10 mouse cellular contexts compared by ENCODE assay signal in the genomic region with DNA sequence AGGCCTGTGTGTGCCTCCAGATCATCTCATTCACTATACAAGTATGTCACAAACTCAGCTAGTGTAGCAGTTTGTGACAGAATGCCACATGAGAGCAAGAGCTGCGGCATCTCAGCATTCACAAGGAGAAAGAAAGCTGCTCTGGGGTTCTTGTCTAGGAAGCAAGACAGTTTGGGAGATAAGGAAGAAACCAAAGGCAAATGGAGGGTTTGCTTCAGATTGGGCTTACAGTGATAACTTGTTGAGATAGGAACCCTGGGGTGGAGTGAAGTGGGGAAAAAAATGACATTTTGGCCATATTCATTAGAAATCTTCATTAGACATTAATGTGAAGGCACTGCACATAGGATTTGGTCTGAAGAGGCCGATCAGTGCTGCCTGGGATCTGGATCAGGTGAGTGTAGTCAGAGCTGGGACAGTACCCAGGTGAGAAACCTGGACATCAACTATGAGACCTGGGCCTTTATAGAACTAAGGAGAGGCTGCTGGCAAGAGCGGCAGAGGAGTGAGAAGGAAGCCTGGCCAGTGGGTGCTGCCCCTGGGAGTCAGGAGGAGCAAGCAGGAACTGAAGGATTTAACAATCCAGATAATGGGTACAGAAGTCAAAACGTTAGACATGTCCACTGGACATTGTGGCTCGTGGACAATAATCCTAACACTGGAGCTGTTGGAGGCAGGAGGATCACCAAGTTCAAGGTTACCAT. TPM values are rescaled to one million over a fixed set of nuclear protein-coding genes. Genes with fewer than 3 reads are reported as not detected.
A peak's percentile ranks its signal among the peaks of the same experiment; 100 is the strongest.
DNase-seq lines count a peak whose midpoint lies in the region; ATAC-seq lines count a peak whose summit lies in the region.
"Had no signal": no experiment of that assay in that cellular context is flagged by ENCODE, and none has a peak within 500 bp of the region (broad histone marks: within the 10 kb centered on the region; RNA-seq: fewer than 3 reads in every experiment).

No protein-coding gene starts in this region.

- peak overlapping the region; percentile 84; the same call in 1 of the 2 replicates for H3K4me3 ChIP-seq in heart, embryonic 11.5 days (ENCODE audit: low read depth, low read length)
- H3K4me3 ChIP-seq in midbrain, embryonic 12.5 days, result no peak overlapping the region
- no peak overlapping the region for H3K4me3 ChIP-seq in midbrain, embryonic 11.5 days (ENCODE audit: low read depth, low read length)
- H3K4me3 ChIP-seq in limb, embryonic 10.5 days, result peak overlapping the region; percentile 83
- peak overlapping the region; percentile 73; the same call in 1 of the 2 replicates for H3K4me3 ChIP-seq in stomach, embryonic 16.5 days (replicated peaks; ENCODE audit: low read length)

- H3K27ac ChIP-seq in heart, embryonic 11.5 days (ENCODE audit: low read depth, low read length), result no peak overlapping the region
- no peak overlapping the region for H3K27ac ChIP-seq in midbrain, embryonic 12.5 days (replicated peaks)
- no peak overlapping the region for H3K27ac ChIP-seq in midbrain, embryonic 11.5 days (ENCODE audit: low read depth, low read length)
- peak overlapping the region; percentile 93 for H3K27ac ChIP-seq in limb, embryonic 10.5 days
- no peak overlapping the region for H3K27ac ChIP-seq in stomach, embryonic 16.5 days (ENCODE audit: low read length)

- no peak overlapping the region; the same call in 1 of the 2 replicates for H3K9ac ChIP-seq in heart, embryonic 11.5 days (ENCODE audit: low read depth, low read length)
- no peak overlapping the region for H3K9ac ChIP-seq in midbrain, embryonic 12.5 days (replicated peaks)
- no peak overlapping the region for H3K9ac ChIP-seq in midbrain, embryonic 11.5 days (ENCODE audit: low read length)
- no peak overlapping the region for H3K9ac ChIP-seq in stomach, embryonic 16.5 days (ENCODE audit: low read length)

- peaks cover 27% of the 10 kb centered on the region for H3K27me3 ChIP-seq in heart, embryonic 11.5 days (ENCODE audit: control insufficient read depth, insufficient read depth, low read length)
- H3K27me3 ChIP-seq in midbrain, embryonic 12.5 days, result peaks cover 58% of the 10 kb centered on the region
- peaks cover 28% of the 10 kb centered on the region for H3K27me3 ChIP-seq in midbrain, embryonic 11.5 days (ENCODE audit: control insufficient read depth, insufficient read depth, low read length)
- peaks cover 29% of the 10 kb centered on the region for H3K27me3 ChIP-seq in limb, embryonic 10.5 days (ENCODE audit: low read depth, poor library complexity, severe bottlenecking)
- no peaks in the 10 kb centered on the region for H3K27me3 ChIP-seq in stomach, embryonic 16.5 days (ENCODE audit: control insufficient read depth, insufficient read depth, low read length)

- H3K36me3 ChIP-seq in heart, embryonic 11.5 days (ENCODE audit: control insufficient read depth, insufficient read depth, low read length), result peaks cover 8% of the 10 kb centered on the region
- peaks cover 12% of the 10 kb centered on the region for H3K36me3 ChIP-seq in midbrain, embryonic 12.5 days
- no peaks in the 10 kb centered on the region for H3K36me3 ChIP-seq in midbrain, embryonic 11.5 days (ENCODE audit: control insufficient read depth, insufficient read depth, low read length)
- H3K36me3 ChIP-seq in limb, embryonic 10.5 days, result peaks cover 15% of the 10 kb centered on the region
- H3K36me3 ChIP-seq in stomach, embryonic 16.5 days (ENCODE audit: control insufficient read depth, insufficient read depth, low read length), result 0 out of 2 replicates have a peak, but pooled peaks cover 4% of the 10 kb centered on the region

- no peaks in the 10 kb centered on the region for H3K9me3 ChIP-seq in heart, embryonic 11.5 days (replicated peaks; ENCODE audit: control insufficient read depth, low read length)
- no peaks in the 10 kb centered on the region for H3K9me3 ChIP-seq in midbrain, embryonic 12.5 days
- no peaks in the 10 kb centered on the region for H3K9me3 ChIP-seq in midbrain, embryonic 11.5 days (ENCODE audit: control insufficient read depth, low read length)
- no peaks in the 10 kb centered on the region for H3K9me3 ChIP-seq in limb, embryonic 10.5 days (replicated peaks)
- no peaks in the 10 kb centered on the region for H3K9me3 ChIP-seq in stomach, embryonic 16.5 days (replicated peaks; ENCODE audit: control insufficient read depth, low read length)

- DNase-seq in heart, postnatal 4 days, result no peak
- no peak for DNase-seq in midbrain, embryonic 11.5 days (ENCODE audit: low spot score, missing footprints)
- DNase-seq in limb, embryonic 10.5 days (ENCODE audit: low spot score), result no peak
- no peak for DNase-seq in left cerebral cortex, adult 9 months (ENCODE audit: low spot score in 2 of 2)
- no peak for DNase-seq in thymus, postnatal 25 days
- DNase-seq: cerebellum, postnatal 14 days had no signal

- ATAC-seq in heart, embryonic 11.5 days (replicated peaks; ENCODE audit: insufficient number of reproducible peaks, low FRiP score, low TSS enrichment), result no peak
- ATAC-seq in midbrain, embryonic 12.5 days (ENCODE audit: low FRiP score, low read depth), result no peak
- ATAC-seq in midbrain, embryonic 11.5 days (ENCODE audit: low FRiP score), result no peak
- ATAC-seq in stomach, embryonic 16.5 days (ENCODE audit: insufficient read depth, low FRiP score), result no peak

- peak overlapping the region; percentile 98 for H3K4me2 ChIP-seq in heart, embryonic 11.5 days
- H3K4me2 ChIP-seq in midbrain, embryonic 12.5 days (replicated peaks), result peak overlapping the region; percentile 94; the same call in 1 of the 2 replicates
- H3K4me2 ChIP-seq in midbrain, embryonic 11.5 days, result no peak overlapping the region
- H3K4me2 ChIP-seq in stomach, embryonic 16.5 days (ENCODE audit: low read depth, low read length), result peak overlapping the region; percentile 96

- peaks cover 43% of the 10 kb centered on the region for H3K4me1 ChIP-seq in heart, embryonic 11.5 days (ENCODE audit: control insufficient read depth, insufficient read depth, low read length)
- H3K4me1 ChIP-seq in midbrain, embryonic 12.5 days, result peaks cover 54% of the 10 kb centered on the region
- H3K4me1 ChIP-seq in midbrain, embryonic 11.5 days (ENCODE audit: control insufficient read depth, insufficient read depth, low read length), result peaks cover 27% of the 10 kb centered on the region
- peaks cover 73% of the 10 kb centered on the region for H3K4me1 ChIP-seq in limb, embryonic 10.5 days
- peaks cover 45% of the 10 kb centered on the region for H3K4me1 ChIP-seq in stomach, embryonic 16.5 days (ENCODE audit: control insufficient read depth, insufficient read depth, low read length)

- WGBS in heart, embryonic 11.5 days (ENCODE audit: insufficient replicate concordance), result 76% methylated on average over 5 of the region's 5 CpGs
- 84% methylated on average over 5 of the region's 5 CpGs for WGBS in midbrain, embryonic 12.5 days
- WGBS in midbrain, embryonic 11.5 days, result 81% methylated on average over 5 of the region's 5 CpGs
- 82% methylated on average over 5 of the region's 5 CpGs for WGBS in limb, embryonic 10.5 days
- WGBS in stomach, embryonic 16.5 days, result 77% methylated on average over 5 of the region's 5 CpGs

RNA-seq across cellular contexts. Expression of a gene that starts 1.5 kb away (rescaled TPM):
- 38.9 and 45.7 TPM in 2 replicates for polyA plus RNA-seq in heart, embryonic 11.5 days (2014; fragmentation: Nextera tagmentation; extraction: Ambion mirVana)
- total RNA-seq in heart, postnatal 4 days (2021), result 10 to 100 TPM; 38.8 to 39.4 TPM
- 43.6 and 48.9 TPM in 2 replicates for polyA plus RNA-seq in midbrain, embryonic 12.5 days (2016; fragmentation: Nextera tagmentation; extraction: Ambion mirVana)
- 40.5 and 44.0 TPM in 2 replicates for polyA plus RNA-seq in midbrain, embryonic 11.5 days (2014; fragmentation: Nextera tagmentation; extraction: Ambion mirVana)
- 55.3 and 57.4 TPM in 2 replicates for polyA plus RNA-seq in limb, embryonic 10.5 days (2016; fragmentation: Nextera tagmentation; extraction: Ambion mirVana)
- polyA plus RNA-seq in stomach, embryonic 16.5 days (2015; fragmentation: Nextera tagmentation; extraction: Ambion mirVana), result 63.8 and 72.2 TPM in 2 replicates

RNA-seq across cellular contexts. Expression of a gene that starts 5.7 kb away (rescaled TPM):
- not detected in 2 replicates for polyA plus RNA-seq in heart, embryonic 11.5 days (2014; fragmentation: Nextera tagmentation; extraction: Ambion mirVana)
- under 1 TPM; 0.26 to 0.32 TPM for total RNA-seq in heart, postnatal 4 days (2021)
- 1.1 and 2.6 TPM in 2 replicates for polyA plus RNA-seq in midbrain, embryonic 12.5 days (2016; fragmentation: Nextera tagmentation; extraction: Ambion mirVana)
- polyA plus RNA-seq in midbrain, embryonic 11.5 days (2014; fragmentation: Nextera tagmentation; extraction: Ambion mirVana), result 0.33 and 0.49 TPM in 2 replicates
- 0.25 and 0.33 TPM in 2 replicates for polyA plus RNA-seq in limb, embryonic 10.5 days (2016; fragmentation: Nextera tagmentation; extraction: Ambion mirVana)
- polyA plus RNA-seq in stomach, embryonic 16.5 days (2015; fragmentation: Nextera tagmentation; extraction: Ambion mirVana), result 0.76 and 1.6 TPM in 2 replicates
- total RNA-seq: gastrocnemius, postnatal 4 days had no signal

RNA-seq across cellular contexts. Expression of a gene that starts 10.2 kb away (rescaled TPM):
- polyA plus RNA-seq in heart, embryonic 11.5 days (2014; fragmentation: Nextera tagmentation; extraction: Ambion mirVana), result 60.4 and 63.3 TPM in 2 replicates
- total RNA-seq in heart, postnatal 4 days (2021), result 10 to 100 TPM; 22.3 to 24.0 TPM
- polyA plus RNA-seq in midbrain, embryonic 12.5 days (2016; fragmentation: Nextera tagmentation; extraction: Ambion mirVana), result 90.1 and 95.0 TPM in 2 replicates
- 94.5 and 94.6 TPM in 2 replicates for polyA plus RNA-seq in midbrain, embryonic 11.5 days (2014; fragmentation: Nextera tagmentation; extraction: Ambion mirVana)
- polyA plus RNA-seq in limb, embryonic 10.5 days (2016; fragmentation: Nextera tagmentation; extraction: Ambion mirVana), result 60.4 and 62.5 TPM in 2 replicates
- 35.0 and 38.2 TPM in 2 replicates for polyA plus RNA-seq in stomach, embryonic 16.5 days (2015; fragmentation: Nextera tagmentation; extraction: Ambion mirVana)

RNA-seq across cellular contexts. Expression of a gene that starts 10.8 kb away (rescaled TPM):
- polyA plus RNA-seq in heart, embryonic 11.5 days (2014; fragmentation: Nextera tagmentation; extraction: Ambion mirVana), result 26.8 TPM in 2 replicates
- 10 to 100 TPM; 12.0 TPM for total RNA-seq in heart, postnatal 4 days (2021)
- 48.1 and 48.4 TPM in 2 replicates for polyA plus RNA-seq in midbrain, embryonic 12.5 days (2016; fragmentation: Nextera tagmentation; extraction: Ambion mirVana)
- 39.1 and 43.3 TPM in 2 replicates for polyA plus RNA-seq in midbrain, embryonic 11.5 days (2014; fragmentation: Nextera tagmentation; extraction: Ambion mirVana)
- polyA plus RNA-seq in limb, embryonic 10.5 days (2016; fragmentation: Nextera tagmentation; extraction: Ambion mirVana), result 34.0 and 37.3 TPM in 2 replicates
- polyA plus RNA-seq in stomach, embryonic 16.5 days (2015; fragmentation: Nextera tagmentation; extraction: Ambion mirVana), result 40.8 and 42.6 TPM in 2 replicates

RNA-seq across cellular contexts. Expression of a gene that starts 10.8 kb away (rescaled TPM):
- 16.6 and 21.9 TPM in 2 replicates for polyA plus RNA-seq in heart, embryonic 11.5 days (2014; fragmentation: Nextera tagmentation; extraction: Ambion mirVana)
- 1 to 10 TPM; 6.6 to 7.2 TPM for total RNA-seq in heart, postnatal 4 days (2021)
- polyA plus RNA-seq in midbrain, embryonic 12.5 days (2016; fragmentation: Nextera tagmentation; extraction: Ambion mirVana), result 19.3 and 19.4 TPM in 2 replicates
- 18.3 and 18.9 TPM in 2 replicates for polyA plus RNA-seq in midbrain, embryonic 11.5 days (2014; fragmentation: Nextera tagmentation; extraction: Ambion mirVana)
- polyA plus RNA-seq in limb, embryonic 10.5 days (2016; fragmentation: Nextera tagmentation; extraction: Ambion mirVana), result 13.2 and 15.8 TPM in 2 replicates
- polyA plus RNA-seq in stomach, embryonic 16.5 days (2015; fragmentation: Nextera tagmentation; extraction: Ambion mirVana), result 27.4 and 30.0 TPM in 2 replicates

Comparison
In these comparisons a context has a peak if more than half of its experiments do, and no peak if none do; other contexts are left out.
1. H3K4me3 ChIP-seq: peak in heart, embryonic 11.5 days (single experiment), limb, embryonic 10.5 days (single experiment) and stomach, embryonic 16.5 days (single experiment); none in midbrain, embryonic 12.5 days (single experiment) and midbrain, embryonic 11.5 days (single experiment).